Mouse (Mus musculus): ENCODE data around the gene Cpeb3.

DNA sequence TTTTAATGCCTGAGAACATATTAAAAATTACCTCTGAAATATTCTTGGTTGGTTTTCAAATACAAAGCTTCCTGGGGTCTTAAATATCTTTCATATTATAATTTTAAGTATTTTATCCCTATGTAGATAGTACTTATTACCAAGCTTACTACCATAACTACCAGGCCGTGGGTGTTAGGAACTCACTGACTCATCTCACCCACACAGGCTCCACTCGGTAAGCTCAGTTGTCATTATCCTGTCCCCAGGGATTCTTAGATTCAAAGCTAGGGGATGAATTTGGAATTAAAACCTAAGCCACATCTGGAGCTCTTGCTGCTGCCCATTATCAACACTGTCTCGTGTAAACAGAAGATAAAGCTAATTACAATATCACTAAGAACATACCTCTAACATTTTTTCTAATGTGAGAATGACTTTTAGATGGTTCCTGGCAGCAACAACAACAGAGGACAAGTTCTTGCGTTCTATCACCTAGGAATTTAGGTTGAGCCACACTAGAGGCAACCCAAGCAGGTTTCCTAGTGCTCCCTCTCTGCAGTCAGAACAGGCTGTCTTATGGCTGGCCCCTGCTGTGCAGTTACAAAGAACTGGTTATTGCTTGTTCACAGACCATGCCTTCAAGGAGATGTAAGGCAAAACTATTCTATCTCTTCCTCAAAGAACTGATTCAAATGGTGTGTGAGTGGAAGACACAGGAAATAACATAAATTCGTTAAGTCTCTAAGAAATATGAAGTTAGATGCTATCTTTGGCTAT lies 135.4 kb downstream of the Cpeb3 start:
- TF ChIP-seq CTCF (IDR thresholded peaks at IDR 0.05; ENCODE audit: control insufficient read depth, insufficient read depth, insufficient read length) (no peak), MAX (IDR thresholded peaks at IDR 0.05) (no peak), MYOG (IDR thresholded peaks at IDR 0.05; ENCODE audit: control insufficient read depth, extremely low read depth, insufficient read length) (no peak), USF1 (IDR thresholded peaks at IDR 0.05; ENCODE audit: low read depth) (no peak)
